Mouse (Mus musculus) midbrain, embryonic 16.5 days (tissue): ENCODE measurements around the gene Ptprq. TPM values are rescaled to one million over a fixed set of nuclear protein-coding genes. Genes with fewer than 3 reads are reported as not detected.

Experiments used
- ATAC-seq: fragments of 200-750 bp; cut with Nextera tagmentation; 2 replicates; pipeline ENCODE4 v1.8.0; 2017; ENCODE audit warnings: moderate TSS enrichment
- H3K27ac ChIP-seq: fragments of 300-500 bp; sonication (generic); 2 replicates; pipeline ENCODE4 v1.5.1; 2014; ENCODE audit warnings: mild to moderate bottlenecking, low read length, mixed read lengths
- H3K27me3 ChIP-seq: fragments of 300-500 bp; sonication (generic); 2 replicates; pipeline ENCODE4 v1.6.1; 2014; ENCODE audit warnings: low read depth, low read length, mixed read lengths; ENCODE audit not compliant: control insufficient read depth, insufficient read depth
- H3K36me3 ChIP-seq: fragments of 300-500 bp; sonication (generic); 2 replicates; pipeline ENCODE4 v1.6.1; 2014; ENCODE audit warnings: mild to moderate bottlenecking, low read length, moderate library complexity, mixed read lengths; ENCODE audit not compliant: control insufficient read depth, insufficient read depth
- H3K4me1 ChIP-seq: fragments of 300-500 bp; sonication (generic); 2 replicates; pipeline ENCODE4 v1.6.1; 2014; ENCODE audit warnings: mild to moderate bottlenecking, low read length, mixed read lengths; ENCODE audit not compliant: control insufficient read depth, insufficient read depth
- H3K4me2 ChIP-seq: fragments of 300-500 bp; sonication (generic); 2 replicates; pipeline ENCODE4 v1.6.1; 2014; ENCODE audit warnings: mild to moderate bottlenecking, low read length, mixed read lengths
- H3K4me3 ChIP-seq: fragments of 300-500 bp; sonication (generic); 2 replicates; pipeline ENCODE4 v1.5.1; 2014; ENCODE audit warnings: low read depth, mild to moderate bottlenecking, low read length, moderate library complexity, mixed read lengths
- H3K9ac ChIP-seq: fragments of 300-500 bp; sonication (generic); 2 replicates; pipeline ENCODE4 v1.6.1; 2014; ENCODE audit warnings: low read depth, low read length, mixed read lengths
- H3K9me3 ChIP-seq: fragments of 300-500 bp; sonication (generic); replicated peaks from 2 replicates; pipeline ENCODE4 v1.6.1; 2014; ENCODE audit warnings: mild to moderate bottlenecking, low read length, mixed read lengths; ENCODE audit not compliant: control insufficient read depth, poor library complexity, severe bottlenecking
- WGBS: fragments of 180-500 bp; shearing (Covaris S2); extraction: QIAGEN DNeasy Blood & Tissue Kit; methylation state at CpG from one replicate; pipeline ENCODE4 v1.1.7; 2014; 5-methylcytosine and 5-hydroxymethylcytosine counted together
- polyA plus RNA-seq: library from polyadenylated mRNA; unstranded; fragments of >200 nt; fragmentation: Nextera tagmentation; extraction: Ambion mirVana; gene quantifications from 2 replicates; pipeline ENCODE4 v1.2.1, GENCODE M21; 2015

The Ptprq gene
- polyA plus RNA-seq = 0.15 and 0.21 TPM in 2 replicates

GRCm38 (mm10) chr10:107719806-107720205 is at the start of gene Ptprq:
TSS of gene Ptprq (minus strand) at chr10:107720051.
- ATAC-seq = no peak

DNA sequence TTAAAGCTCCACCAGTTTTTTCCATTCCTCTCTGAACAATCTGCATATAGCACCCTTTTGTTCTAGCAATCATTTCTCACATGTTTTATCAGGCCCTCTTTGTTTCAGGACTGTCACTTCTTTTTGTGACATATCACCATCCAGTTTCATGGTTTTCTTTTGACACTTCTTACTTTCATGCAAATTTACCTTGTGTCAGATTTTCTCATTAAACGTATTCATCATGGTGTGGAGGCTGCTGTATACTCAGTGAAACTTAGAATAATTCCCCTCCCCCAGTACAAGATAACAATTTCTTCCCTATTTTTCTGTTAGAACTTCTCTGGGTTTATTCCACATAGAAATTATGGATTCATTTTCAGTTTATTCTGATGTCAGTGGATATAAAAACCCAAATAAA is 39.8 kb upstream of the Ptprq start:
- 57% methylated on average over 1 of the region's 1 CpGs for WGBS
- Histone ChIP-seq H3K4me3 (no peak overlapping the region), H3K27me3 (no peaks in the 10 kb centered on the region), H3K9me3 (no peaks in the 10 kb centered on the region), H3K27ac (no peak overlapping the region), H3K9ac (no peak overlapping the region), H3K4me2 (no peak overlapping the region), H3K4me1 (no peaks in the 10 kb centered on the region), H3K36me3 (no peaks in the 10 kb centered on the region)
- ATAC-seq = no peak

More at GRCm38 (mm10) chr10:107719806-107720205, at the start of gene Ptprq:
- H3K27me3 ChIP-seq = no peaks in the 10 kb centered on the region
- H3K4me1 ChIP-seq = no peaks in the 10 kb centered on the region; the same call in 1 of the 2 replicates
- H3K9me3 ChIP-seq = no peaks in the 10 kb centered on the region
- no peaks in the 10 kb centered on the region for H3K36me3 ChIP-seq
- no peak within 1 kb of the TSS for H3K9ac ChIP-seq
- no peak within 1 kb of the TSS for H3K27ac ChIP-seq
- WGBS = 50% methylated on average over 1 of the region's 1 CpGs
- no peak within 1 kb of the TSS for H3K4me2 ChIP-seq
- H3K4me3 ChIP-seq = no peak within 1 kb of the TSS

- 95% methylated on average over 3 of the region's 3 CpGs for WGBS
- ATAC-seq = no peak
- Histone ChIP-seq H3K27ac (no peak overlapping the region), H3K27me3 (no peaks in the 10 kb centered on the region), H3K4me1 (peaks cover 10% of the 10 kb centered on the region), H3K36me3 (no peaks in the 10 kb centered on the region), H3K4me2 (no peak overlapping the region), H3K9me3 (no peaks in the 10 kb centered on the region), H3K9ac (no peak overlapping the region), H3K4me3 (no peak overlapping the region)
These were observed 33.6 kb upstream of the Ptprq start for GRCm38 (mm10) chr10:107753471-107753870.

DNA sequence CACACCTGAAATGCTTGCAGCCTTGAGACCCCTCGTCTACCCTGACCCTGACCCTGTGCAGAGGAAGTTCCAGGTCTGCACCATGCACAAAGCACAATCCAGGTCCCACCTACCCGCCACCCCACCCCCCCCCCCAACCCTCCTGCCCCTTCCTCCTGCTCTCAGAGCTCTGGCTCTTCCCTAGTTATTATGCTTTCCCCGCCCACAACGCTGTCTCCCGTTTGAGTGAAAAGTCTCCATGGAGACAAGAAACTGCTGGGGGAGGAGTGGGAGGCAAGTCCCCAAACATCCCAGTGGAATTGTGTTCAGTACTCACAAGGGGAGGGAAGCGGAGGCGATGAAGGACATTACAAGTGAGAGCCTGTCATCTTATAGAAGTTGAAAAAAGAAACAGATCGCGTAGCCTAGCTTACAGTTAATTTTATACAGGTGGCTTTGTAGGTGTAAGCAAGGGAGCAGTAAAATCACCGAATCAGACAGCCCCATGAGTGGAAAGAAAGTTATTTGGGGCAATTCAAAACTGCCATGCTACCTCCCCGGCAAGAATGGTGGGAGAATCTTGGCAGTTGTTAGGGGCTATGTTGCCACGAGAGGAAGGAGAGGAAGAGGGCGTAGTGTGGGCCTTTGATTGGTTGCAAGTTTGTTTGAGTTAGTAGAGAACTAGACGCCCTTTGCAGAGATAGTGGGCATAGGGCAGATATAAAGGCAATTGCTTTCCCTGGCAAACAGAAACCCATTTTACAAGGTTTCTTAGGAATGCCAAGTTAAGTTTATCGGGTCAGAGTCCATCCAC is 32.7 kb upstream of the Ptprq start:
- Histone ChIP-seq H3K4me3 (peak overlapping the region; percentile 22), H3K27ac (no peak overlapping the region), H3K4me1 (peaks cover 10% of the 10 kb centered on the region), H3K4me2 (peak overlapping the region; percentile 44), H3K27me3 (no peaks in the 10 kb centered on the region), H3K36me3 (no peaks in the 10 kb centered on the region), H3K9ac (no peak overlapping the region), H3K9me3 (no peaks in the 10 kb centered on the region)
- WGBS = 25% methylated on average over 15 of the region's 15 CpGs
- ATAC-seq = peak; percentile 87

GRCm38 (mm10) chr10:107751944-107752343 is 32.1 kb upstream of the Ptprq start:
- H3K9me3 ChIP-seq = no peaks in the 10 kb centered on the region
- peak overlapping the region; percentile 22 for H3K4me3 ChIP-seq
- 22% methylated on average over 6 of the region's 6 CpGs for WGBS
- ATAC-seq = no peak
- no peak overlapping the region for H3K27ac ChIP-seq
- H3K36me3 ChIP-seq = no peaks in the 10 kb centered on the region
- peaks cover 10% of the 10 kb centered on the region for H3K4me1 ChIP-seq
- H3K27me3 ChIP-seq = no peaks in the 10 kb centered on the region
- no peak overlapping the region for H3K9ac ChIP-seq
- peak overlapping the region; percentile 44 for H3K4me2 ChIP-seq

- H3K4me2 ChIP-seq = no peak overlapping the region
- ATAC-seq = no peak
- no peak overlapping the region for H3K4me3 ChIP-seq
- no peak overlapping the region for H3K9ac ChIP-seq
- H3K27ac ChIP-seq = no peak overlapping the region
- peaks cover 7% of the 10 kb centered on the region for H3K4me1 ChIP-seq
- no peaks in the 10 kb centered on the region for H3K27me3 ChIP-seq
- WGBS = 16% methylated on average over 5 of the region's 5 CpGs
- no peaks in the 10 kb centered on the region for H3K36me3 ChIP-seq
- H3K9me3 ChIP-seq = no peaks in the 10 kb centered on the region
These were observed 27.7 kb upstream of the Ptprq start for GRCm38 (mm10) chr10:107747566-107747965.

GRCm38 (mm10) chr10:107746717-107747116 is 26.9 kb upstream of the Ptprq start:
- Histone ChIP-seq H3K9ac (no peak overlapping the region), H3K9me3 (no peaks in the 10 kb centered on the region), H3K4me2 (peak overlapping the region; percentile 22), H3K27me3 (no peaks in the 10 kb centered on the region), H3K4me3 (no peak overlapping the region), H3K4me1 (no peaks in the 10 kb centered on the region), H3K36me3 (no peaks in the 10 kb centered on the region), H3K27ac (no peak overlapping the region)
- ATAC-seq = no peak
- 29% methylated on average over 9 of the region's 9 CpGs for WGBS

DNA sequence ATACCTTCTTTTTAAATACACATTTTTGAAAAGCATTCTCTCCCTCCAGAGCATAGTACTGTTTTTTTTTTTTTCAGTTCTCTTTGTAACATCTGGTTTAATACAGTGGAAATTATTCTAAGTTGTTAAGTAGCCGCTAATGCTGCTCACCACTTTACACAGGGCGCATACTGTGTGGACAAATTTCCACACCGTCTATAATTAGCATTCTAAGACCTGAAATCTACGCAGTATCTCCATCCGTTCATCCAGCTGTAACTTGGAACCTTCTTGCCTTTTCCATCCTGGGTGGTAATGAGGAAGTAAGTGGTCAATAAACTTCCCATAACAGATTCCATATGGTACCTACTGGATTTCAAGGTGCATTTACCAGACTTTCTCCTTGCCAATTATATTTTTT is 20.0 kb upstream of the Ptprq start:
- Histone ChIP-seq H3K27ac (no peak overlapping the region), H3K4me2 (no peak overlapping the region), H3K4me1 (no peaks in the 10 kb centered on the region), H3K27me3 (no peaks in the 10 kb centered on the region), H3K4me3 (no peak overlapping the region), H3K36me3 (no peaks in the 10 kb centered on the region), H3K9me3 (no peaks in the 10 kb centered on the region), H3K9ac (no peak overlapping the region)
- WGBS = 85% methylated on average over 5 of the region's 5 CpGs
- no peak for ATAC-seq

DNA sequence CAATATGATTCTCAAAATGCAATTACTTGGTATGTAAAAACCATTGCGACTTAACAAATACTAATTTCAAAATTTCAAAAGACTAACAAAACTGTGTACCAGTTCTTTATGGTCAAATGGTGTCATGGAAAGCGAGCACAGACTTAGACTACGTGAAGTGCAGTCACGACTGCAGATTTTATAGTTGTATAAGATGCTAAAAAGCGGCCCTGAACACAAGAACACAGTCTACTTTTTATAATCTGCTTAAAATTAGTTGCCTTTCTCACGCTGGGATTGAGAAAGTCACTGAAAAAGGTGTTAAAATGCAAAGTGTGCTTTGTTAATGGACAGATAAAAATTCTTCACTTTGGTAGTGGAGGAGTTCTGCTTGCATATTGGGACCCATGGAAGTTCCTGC is 17.9 kb upstream of the Ptprq start:
- H3K36me3 ChIP-seq = no peaks in the 10 kb centered on the region
- 0 out of 2 replicates have a peak, but pooled peaks cover 2% of the 10 kb centered on the region for H3K4me1 ChIP-seq
- no peak overlapping the region for H3K4me2 ChIP-seq
- H3K27ac ChIP-seq = no peak overlapping the region
- no peaks in the 10 kb centered on the region for H3K9me3 ChIP-seq
- WGBS = 85% methylated on average over 6 of the region's 6 CpGs
- no peak overlapping the region for H3K4me3 ChIP-seq
- no peak for ATAC-seq
- H3K27me3 ChIP-seq = no peaks in the 10 kb centered on the region
- no peak overlapping the region for H3K9ac ChIP-seq
